Mouse (Mus musculus): ENCODE results near the gene Ptpn20. TPM values are rescaled to one million over a fixed set of nuclear protein-coding genes. Genes with fewer than 3 reads are reported as not detected.

The Ptpn20 gene
- polyA plus RNA-seq, 1 experiment from 2014 or later, result 0.08 TPM

- H3K4me3 ChIP-seq (ENCODE audit: low read length), result no peak overlapping the region
- no peaks in the 10 kb centered on the region; the same call in 1 of the 2 replicates for H3K27me3 ChIP-seq (ENCODE audit: control insufficient read depth, insufficient read depth, low read length)
- no peak for ATAC-seq (replicated peaks; ENCODE audit: extremely low read depth, insufficient read depth, low FRiP score)
- 73% methylated on average over 10 of the region's 10 CpGs for WGBS
- no peak overlapping the region for H3K4me2 ChIP-seq (ENCODE audit: low read depth, low read length)
- H3K9me3 ChIP-seq (replicated peaks; ENCODE audit: control insufficient read depth, low read length), result no peaks in the 10 kb centered on the region
- H3K4me1 ChIP-seq (ENCODE audit: control insufficient read depth, insufficient read depth, low read length), result no peaks in the 10 kb centered on the region
- H3K36me3 ChIP-seq (ENCODE audit: control insufficient read depth, insufficient read depth), result no peaks in the 10 kb centered on the region
- H3K27ac ChIP-seq (ENCODE audit: low read length), result no peak overlapping the region
- H3K9ac ChIP-seq (ENCODE audit: low read length), result no peak overlapping the region
These were observed 18.4 kb downstream of the Ptpn20 start for GRCm38 (mm10) chr14:33607431-33607830.

DNA sequence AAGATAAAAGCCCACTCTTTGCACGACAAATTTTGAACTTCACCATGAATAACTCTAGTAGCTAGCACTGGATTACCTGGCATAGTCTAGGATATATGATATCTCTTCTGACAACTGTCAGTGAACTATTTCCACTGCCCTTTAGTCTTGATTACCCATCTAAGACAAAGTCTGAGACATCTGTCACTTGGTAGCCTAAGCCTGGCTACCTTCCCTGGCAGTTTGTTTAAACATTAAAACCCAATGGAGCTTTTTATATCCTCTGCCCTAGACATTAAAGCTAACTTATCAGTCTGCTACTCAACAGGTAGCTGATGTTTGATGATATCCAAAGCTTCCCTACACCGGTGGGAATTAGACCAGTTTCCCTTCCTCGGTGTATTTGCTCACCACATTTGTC, 36.0 kb downstream of the Ptpn20 start:
- no peaks in the 10 kb centered on the region for H3K4me1 ChIP-seq (ENCODE audit: control insufficient read depth, insufficient read depth, low read length)
- no peak overlapping the region for H3K9ac ChIP-seq (ENCODE audit: low read length)
- H3K9me3 ChIP-seq (replicated peaks; ENCODE audit: control insufficient read depth, low read length), result no peaks in the 10 kb centered on the region
- no peaks in the 10 kb centered on the region for H3K36me3 ChIP-seq (ENCODE audit: control insufficient read depth, insufficient read depth)
- H3K27me3 ChIP-seq (ENCODE audit: control insufficient read depth, insufficient read depth, low read length), result no peaks in the 10 kb centered on the region
- no peak overlapping the region for H3K27ac ChIP-seq (ENCODE audit: low read length)
- ATAC-seq (replicated peaks; ENCODE audit: extremely low read depth, insufficient read depth, low FRiP score), result no peak
- no peak overlapping the region for H3K4me3 ChIP-seq (ENCODE audit: low read length)
- H3K4me2 ChIP-seq (ENCODE audit: low read depth, low read length), result no peak overlapping the region
- 51% methylated on average over 3 of the region's 3 CpGs for WGBS

GRCm38 (mm10) chr14:33632790-33633372, 43.9 kb downstream of the Ptpn20 start:
- no peak for ATAC-seq (replicated peaks; ENCODE audit: extremely low read depth, insufficient read depth, low FRiP score)
- Histone ChIP-seq H3K4me3 (ENCODE audit: low read length) (no peak overlapping the region), H3K4me1 (ENCODE audit: control insufficient read depth, insufficient read depth, low read length) (no peaks in the 10 kb centered on the region), H3K36me3 (ENCODE audit: control insufficient read depth, insufficient read depth) (no peaks in the 10 kb centered on the region), H3K9ac (ENCODE audit: low read length) (no peak overlapping the region), H3K27ac (ENCODE audit: low read length) (no peak overlapping the region), H3K27me3 (ENCODE audit: control insufficient read depth, insufficient read depth, low read length) (no peaks in the 10 kb centered on the region), H3K9me3 (replicated peaks; ENCODE audit: control insufficient read depth, low read length) (no peaks in the 10 kb centered on the region), H3K4me2 (ENCODE audit: low read depth, low read length) (no peak overlapping the region)
- 53% methylated on average over 8 of the region's 8 CpGs for WGBS

GRCm38 (mm10) chr14:33634354-33634753, 45.3 kb downstream of the Ptpn20 start:
- Histone ChIP-seq H3K27ac (ENCODE audit: low read length) (no peak overlapping the region), H3K27me3 (ENCODE audit: control insufficient read depth, insufficient read depth, low read length) (no peaks in the 10 kb centered on the region), H3K4me1 (ENCODE audit: control insufficient read depth, insufficient read depth, low read length) (no peaks in the 10 kb centered on the region), H3K4me3 (ENCODE audit: low read length) (no peak overlapping the region), H3K4me2 (ENCODE audit: low read depth, low read length) (no peak overlapping the region), H3K36me3 (ENCODE audit: control insufficient read depth, insufficient read depth) (no peaks in the 10 kb centered on the region), H3K9ac (ENCODE audit: low read length) (no peak overlapping the region), H3K9me3 (replicated peaks; ENCODE audit: control insufficient read depth, low read length) (no peaks in the 10 kb centered on the region)
- no peak for ATAC-seq (replicated peaks; ENCODE audit: extremely low read depth, insufficient read depth, low FRiP score)
- WGBS, result 85% methylated on average over 4 of the region's 4 CpGs

- Histone ChIP-seq H3K9me3 (replicated peaks; ENCODE audit: control insufficient read depth, low read length) (no peaks in the 10 kb centered on the region), H3K4me2 (ENCODE audit: low read depth, low read length) (no peak overlapping the region), H3K9ac (ENCODE audit: low read length) (no peak overlapping the region), H3K36me3 (ENCODE audit: control insufficient read depth, insufficient read depth) (no peaks in the 10 kb centered on the region), H3K27me3 (ENCODE audit: control insufficient read depth, insufficient read depth, low read length) (no peaks in the 10 kb centered on the region), H3K27ac (ENCODE audit: low read length) (no peak overlapping the region), H3K4me3 (ENCODE audit: low read length) (no peak overlapping the region), H3K4me1 (ENCODE audit: control insufficient read depth, insufficient read depth, low read length) (no peaks in the 10 kb centered on the region)
- no peak for ATAC-seq (replicated peaks; ENCODE audit: extremely low read depth, insufficient read depth, low FRiP score)
- 87% methylated on average over 1 of the region's 1 CpGs for WGBS
These were observed 45.8 kb downstream of the Ptpn20 start for GRCm38 (mm10) chr14:33634774-33635173.

DNA sequence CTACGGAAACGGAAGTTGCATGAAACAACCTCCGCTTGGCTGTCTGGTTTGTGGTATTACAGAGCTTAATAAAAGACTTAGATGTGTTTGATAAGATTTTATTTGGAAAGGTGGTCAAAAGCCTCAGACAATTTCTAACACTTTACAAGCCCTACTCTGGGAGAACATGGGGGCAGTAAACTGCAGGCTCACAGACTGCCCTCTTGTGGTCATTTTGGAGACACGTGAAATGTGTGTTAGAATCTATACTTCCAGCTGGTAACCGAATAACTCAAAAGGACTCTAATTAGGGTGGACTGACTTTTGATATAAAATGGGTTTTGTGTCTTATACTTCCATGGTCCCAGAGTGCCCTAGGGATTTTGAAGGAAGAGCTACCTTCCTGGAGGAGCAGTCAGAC, 50.4 kb downstream of the Ptpn20 start:
- WGBS, result 78% methylated on average over 5 of the region's 5 CpGs

DNA sequence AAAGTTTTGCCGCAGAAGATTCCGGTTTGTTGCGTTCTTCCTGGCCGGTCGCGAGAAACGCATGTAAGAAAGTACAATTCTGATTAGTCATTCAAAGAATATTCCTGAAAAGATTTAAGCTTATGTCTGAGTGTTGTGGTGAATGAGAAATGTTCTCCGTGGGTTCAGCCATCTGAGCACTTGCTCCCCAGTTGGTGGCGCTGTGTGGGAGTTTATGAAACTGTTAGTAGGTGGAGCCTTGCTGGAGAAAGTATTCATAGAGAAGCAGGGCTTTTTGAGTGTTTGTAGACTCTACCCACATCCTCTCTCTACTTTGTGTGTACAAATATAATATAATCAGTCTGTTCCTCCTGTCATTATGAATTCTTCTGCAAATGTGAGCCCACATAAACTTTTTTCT, 61.7 kb downstream of the Ptpn20 start:
- Histone ChIP-seq H3K4me1 (ENCODE audit: control insufficient read depth, insufficient read depth, low read length) (no peaks in the 10 kb centered on the region), H3K27me3 (ENCODE audit: control insufficient read depth, insufficient read depth, low read length) (no peaks in the 10 kb centered on the region), H3K9ac (ENCODE audit: low read length) (no peak overlapping the region), H3K9me3 (replicated peaks; ENCODE audit: control insufficient read depth, low read length) (no peaks in the 10 kb centered on the region), H3K4me2 (ENCODE audit: low read depth, low read length) (no peak overlapping the region), H3K4me3 (ENCODE audit: low read length) (no peak overlapping the region), H3K36me3 (ENCODE audit: control insufficient read depth, insufficient read depth) (no peaks in the 10 kb centered on the region), H3K27ac (ENCODE audit: low read length) (no peak overlapping the region)
- 90% methylated on average over 9 of the region's 9 CpGs for whole genome bisulfite sequencing
- no peak for ATAC-seq (replicated peaks; ENCODE audit: extremely low read depth, insufficient read depth, low FRiP score)

More for the DNA sequence above, 50.4 kb downstream of the Ptpn20 start:
- H3K4me1 ChIP-seq (ENCODE audit: control insufficient read depth, insufficient read depth, low read length), result no peaks in the 10 kb centered on the region
- no peak for ATAC-seq (replicated peaks; ENCODE audit: extremely low read depth, insufficient read depth, low FRiP score)
- H3K27ac ChIP-seq (ENCODE audit: low read length), result no peak overlapping the region
- H3K36me3 ChIP-seq (ENCODE audit: control insufficient read depth, insufficient read depth), result no peaks in the 10 kb centered on the region
- H3K9me3 ChIP-seq (replicated peaks; ENCODE audit: control insufficient read depth, low read length), result no peaks in the 10 kb centered on the region
- H3K4me3 ChIP-seq (ENCODE audit: low read length), result no peak overlapping the region
- no peak overlapping the region for H3K4me2 ChIP-seq (ENCODE audit: low read depth, low read length)
- H3K27me3 ChIP-seq (ENCODE audit: control insufficient read depth, insufficient read depth, low read length), result no peaks in the 10 kb centered on the region
- no peak overlapping the region for H3K9ac ChIP-seq (ENCODE audit: low read length)

- no peak overlapping the region for H3K4me2 ChIP-seq (ENCODE audit: low read depth, low read length)
- ATAC-seq (replicated peaks; ENCODE audit: extremely low read depth, insufficient read depth, low FRiP score), result no peak
- WGBS, result 75% methylated on average over 7 of the region's 7 CpGs
- no peaks in the 10 kb centered on the region for H3K4me1 ChIP-seq (ENCODE audit: control insufficient read depth, insufficient read depth, low read length)
- H3K9ac ChIP-seq (ENCODE audit: low read length), result no peak overlapping the region
- H3K4me3 ChIP-seq (ENCODE audit: low read length), result no peak overlapping the region
- H3K9me3 ChIP-seq (replicated peaks; ENCODE audit: control insufficient read depth, low read length), result no peaks in the 10 kb centered on the region
- no peaks in the 10 kb centered on the region for H3K36me3 ChIP-seq (ENCODE audit: control insufficient read depth, insufficient read depth)
- no peak overlapping the region for H3K27ac ChIP-seq (ENCODE audit: low read length)
- no peaks in the 10 kb centered on the region for H3K27me3 ChIP-seq (ENCODE audit: control insufficient read depth, insufficient read depth, low read length)
These were observed 68.5 kb downstream of the Ptpn20 start for GRCm38 (mm10) chr14:33657471-33657901.

DNA sequence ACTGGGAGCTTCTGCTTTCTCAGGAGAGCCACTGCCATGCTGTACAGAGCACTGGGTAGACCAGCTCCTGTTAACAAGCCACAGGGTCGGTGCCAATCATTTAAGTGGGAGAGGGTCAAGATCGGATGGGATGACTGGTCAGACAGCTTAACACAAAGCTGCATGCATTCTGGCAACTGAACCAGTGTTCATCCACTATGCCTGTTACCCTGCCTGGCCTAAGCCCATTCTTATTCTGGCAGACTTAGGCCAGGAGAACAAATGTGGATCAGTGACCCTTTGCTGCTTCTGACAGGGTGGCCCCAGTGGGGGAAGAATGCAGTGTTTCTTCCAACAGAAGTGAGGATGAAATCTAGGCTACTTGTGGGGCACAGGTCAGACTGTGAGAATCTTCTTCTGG, 69.3 kb downstream of the Ptpn20 start:
- WGBS, result 80% methylated on average over 2 of the region's 2 CpGs
- H3K36me3 ChIP-seq (ENCODE audit: control insufficient read depth, insufficient read depth), result no peaks in the 10 kb centered on the region
- H3K9ac ChIP-seq (ENCODE audit: low read length), result no peak overlapping the region
- H3K27ac ChIP-seq (ENCODE audit: low read length), result no peak overlapping the region
- no peaks in the 10 kb centered on the region for H3K9me3 ChIP-seq (replicated peaks; ENCODE audit: control insufficient read depth, low read length)
- no peak for ATAC-seq (replicated peaks; ENCODE audit: extremely low read depth, insufficient read depth, low FRiP score)
- H3K4me3 ChIP-seq (ENCODE audit: low read length), result no peak overlapping the region
- no peaks in the 10 kb centered on the region for H3K27me3 ChIP-seq (ENCODE audit: control insufficient read depth, insufficient read depth, low read length)
- H3K4me2 ChIP-seq (ENCODE audit: low read depth, low read length), result no peak overlapping the region
- H3K4me1 ChIP-seq (ENCODE audit: control insufficient read depth, insufficient read depth, low read length), result no peaks in the 10 kb centered on the region
